Mouse (Mus musculus) spleen, adult 2 months (tissue): Measurements from ENCODE around the gene Antxr1.

Experiments used
- CTCF ChIP-seq: fragments of 200-500 bp; IDR thresholded peaks from 2 replicates; pipeline ENCODE4 v1.5.1; 2011; ENCODE audit warnings: mild to moderate bottlenecking, inconsistent platforms; ENCODE audit not compliant: insufficient read depth, insufficient read length, insufficient replicate concordance; ENCODE audit errors: extremely low read depth
- POLR2A ChIP-seq: fragments of 200-500 bp; IDR thresholded peaks from 2 replicates; pipeline ENCODE4 v1.6.1; 2011; ENCODE audit warnings: low read depth, low read length, inconsistent platforms

DNA sequence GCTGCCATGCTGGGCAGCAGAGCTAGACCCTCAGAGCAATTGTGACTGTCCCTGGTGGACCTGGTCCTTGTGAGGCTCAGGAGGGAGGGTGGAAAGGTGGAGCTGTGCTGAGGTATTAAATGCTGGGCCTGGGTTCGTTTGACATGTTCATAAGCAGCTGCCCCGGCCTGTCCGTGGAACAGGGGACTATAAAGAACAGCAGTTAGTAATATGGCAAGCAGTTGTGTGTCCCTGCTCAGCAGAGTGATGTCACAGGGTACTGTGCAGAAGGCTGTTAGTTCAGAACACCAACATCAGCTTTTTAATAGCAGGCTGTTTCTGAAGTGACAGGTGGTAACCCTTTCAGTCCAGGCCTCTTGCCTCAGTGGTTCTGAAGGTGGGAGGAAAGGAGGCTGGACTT is 244.7 kb downstream of the Antxr1 start:
- no peak for TF ChIP-seq CTCF
- no peak for TF ChIP-seq POLR2A
